Mouse (Mus musculus): Measurements from ENCODE around the gene Nxpe5. TPM values are rescaled to one million over a fixed set of nuclear protein-coding genes. Genes with fewer than 3 reads are reported as not detected.
A peak's percentile ranks its signal among the peaks of the same experiment; 100 is the strongest.

The Nxpe5 gene
- total RNA-seq, 1 experiment, result 0.09 TPM

- no peak overlapping the region for H3K4me3 ChIP-seq (ENCODE audit: insufficient read depth in 1 of 2, low read depth in 1 of 2, low read length in 2 of 2, poor library complexity in 1 of 2, severe bottlenecking in 1 of 2)
- in situ Hi-C loops (cut with MboI; ENCODE audit: low sequenced_read_pairs in 2 of 2, unreplicated experiment in 2 of 2), result no loop called here
- TF ChIP-seq CHD2 (IDR thresholded peaks at IDR 0.05; ENCODE audit: low read depth, low read length) (no peak), MAFK (IDR thresholded peaks at IDR 0.05; ENCODE audit: insufficient read depth, low read depth, low read length) (no peak), HCFC1 (IDR thresholded peaks at IDR 0.05; ENCODE audit: borderline replicate concordance, insufficient read depth, low read length) (no peak), ZC3H11A (IDR thresholded peaks at IDR 0.05; ENCODE audit: borderline replicate concordance, low read depth, low read length) (no peak), ZNF384 (IDR thresholded peaks at IDR 0.05; ENCODE audit: low read depth, low read length) (no peak)
- no peak overlapping the region for H3K27ac ChIP-seq (ENCODE audit: insufficient read depth, low read depth, low read length, poor library complexity, severe bottlenecking)
- H3K4me1 ChIP-seq (ENCODE audit: control insufficient read depth in 2 of 2, insufficient read depth in 2 of 2, low read length in 2 of 2, poor library complexity in 1 of 2), result peaks cover 0 to 3% of the 10 kb centered on the region in 2 experiments; a peak in 1 of 4 replicates
- peaks cover 32% of the 10 kb centered on the region for H3K36me3 ChIP-seq (ENCODE audit: control insufficient read depth, insufficient read depth, low read length, poor library complexity, severe bottlenecking)
- H3K9ac ChIP-seq (ENCODE audit: insufficient read depth, low read depth, low read length, poor library complexity, severe bottlenecking), result no peak overlapping the region
- no peak for DNase-seq (ENCODE audit: low read depth, low spot score)
- H3K9me3 ChIP-seq (ENCODE audit: control insufficient read depth, insufficient read depth, low read depth, low read length), result no peaks in the 10 kb centered on the region
Observed at GRCm38 (mm10) chr5:138262001-138262400, 36.3 kb downstream of the Nxpe5 start.

GRCm38 (mm10) chr5:138262582-138263240, 37.0 kb downstream of the Nxpe5 start:
- Histone ChIP-seq H3K27ac (ENCODE audit: insufficient read depth, low read depth, low read length, poor library complexity, severe bottlenecking) (no peak overlapping the region), H3K36me3 (ENCODE audit: control insufficient read depth, insufficient read depth, low read length, poor library complexity, severe bottlenecking) (peaks cover 29% of the 10 kb centered on the region), H3K4me3 (ENCODE audit: insufficient read depth in 1 of 2, low read depth in 1 of 2, low read length in 2 of 2, poor library complexity in 1 of 2, severe bottlenecking in 1 of 2) (peak overlapping the region; percentile 96 to 97), H3K9ac (ENCODE audit: insufficient read depth, low read depth, low read length, poor library complexity, severe bottlenecking) (peak overlapping the region; percentile 83; the same call in 1 of the 2 replicates), H3K4me1 (ENCODE audit: control insufficient read depth in 2 of 2, insufficient read depth in 2 of 2, low read length in 2 of 2, poor library complexity in 1 of 2) (peaks cover 0 to 3% of the 10 kb centered on the region in 2 experiments; a peak in 1 of 4 replicates), H3K9me3 (ENCODE audit: control insufficient read depth, insufficient read depth, low read depth, low read length) (no peaks in the 10 kb centered on the region)
- DNase-seq (ENCODE audit: low read depth, low spot score), result no peak
- in situ Hi-C loops (cut with MboI; ENCODE audit: low sequenced_read_pairs in 2 of 2, unreplicated experiment in 2 of 2), result no loop called here
- TF ChIP-seq CHD2 (IDR thresholded peaks at IDR 0.05; ENCODE audit: low read depth, low read length) (no peak), HCFC1 (IDR thresholded peaks at IDR 0.05; ENCODE audit: borderline replicate concordance, insufficient read depth, low read length) (no peak), MAFK (IDR thresholded peaks at IDR 0.05; ENCODE audit: insufficient read depth, low read depth, low read length) (no peak), ZNF384 (IDR thresholded peaks at IDR 0.05; ENCODE audit: low read depth, low read length) (no peak), ZC3H11A (IDR thresholded peaks at IDR 0.05; ENCODE audit: borderline replicate concordance, low read depth, low read length) (no peak)

DNA sequence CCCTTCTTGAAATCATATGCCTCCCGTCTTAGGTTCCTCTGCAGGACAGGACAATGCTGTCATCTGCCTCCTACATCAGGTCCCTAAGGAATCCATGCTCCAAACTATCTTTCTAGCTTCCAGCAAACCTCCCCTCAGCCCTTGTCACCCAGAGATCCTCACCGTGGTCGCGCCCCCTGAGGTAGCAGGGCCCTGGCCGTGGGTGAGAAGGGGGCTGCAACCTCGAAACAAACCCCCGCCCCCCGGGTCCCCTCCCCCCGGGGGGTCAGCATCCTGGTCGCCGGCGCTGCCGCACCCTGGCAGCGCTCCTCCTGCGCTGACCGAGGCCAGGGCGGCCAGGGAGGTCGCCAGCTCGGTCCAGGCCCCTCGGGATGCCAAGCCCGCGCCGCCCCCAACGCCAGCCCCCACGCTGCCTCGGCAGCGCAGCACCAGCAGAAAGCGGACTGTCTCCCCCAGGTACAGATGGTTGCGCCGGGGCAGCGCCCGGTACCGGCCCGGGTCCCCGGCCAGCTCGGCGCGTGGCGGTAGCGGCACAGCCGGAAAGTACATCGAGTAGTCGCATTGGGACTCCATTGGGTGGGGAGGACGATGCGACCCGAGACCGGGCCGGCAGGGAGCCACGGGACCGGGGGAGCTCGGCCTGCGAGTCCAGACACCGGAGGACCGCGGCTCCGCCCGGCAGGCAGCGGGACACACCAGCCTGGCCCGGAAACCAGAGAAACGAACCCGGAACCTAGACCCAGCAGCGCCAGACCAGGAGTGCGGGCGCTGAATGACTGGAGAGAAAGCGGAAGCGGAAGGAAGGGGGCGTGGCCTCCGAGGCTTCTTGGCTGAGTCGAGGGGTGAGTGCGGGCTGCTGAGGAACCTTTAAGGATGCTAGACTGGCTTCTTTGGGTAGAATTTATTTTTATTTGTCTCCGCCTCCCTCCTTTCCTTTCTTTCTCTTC, 37.8 kb downstream of the Nxpe5 start, which contains the start of gene BC037034:
BC037034 (minus strand) TSS at position 774 of the 947 bp plus-strand sequence.
- no peak for TF ChIP-seq MAFK (IDR thresholded peaks at IDR 0.05; ENCODE audit: insufficient read depth, low read depth, low read length)
- no peak for TF ChIP-seq ZC3H11A (IDR thresholded peaks at IDR 0.05; ENCODE audit: borderline replicate concordance, low read depth, low read length)
- TF ChIP-seq HCFC1 (IDR thresholded peaks at IDR 0.05; ENCODE audit: borderline replicate concordance, insufficient read depth, low read length), result 0 out of 2 replicates have a peak, but pooled peaks have one; percentile 54
- TF ChIP-seq CHD2 (IDR thresholded peaks at IDR 0.05; ENCODE audit: low read depth, low read length), result no peak
- peak; percentile 87 for DNase-seq (ENCODE audit: low read depth, low spot score)
- peak within 1 kb of the TSS; percentile 96 to 97 for H3K4me3 ChIP-seq (ENCODE audit: insufficient read depth in 1 of 2, low read depth in 1 of 2, low read length in 2 of 2, poor library complexity in 1 of 2, severe bottlenecking in 1 of 2)
- peak within 1 kb of the TSS; percentile 83 for H3K9ac ChIP-seq (ENCODE audit: insufficient read depth, low read depth, low read length, poor library complexity, severe bottlenecking)
- in situ Hi-C loops (cut with MboI; ENCODE audit: low sequenced_read_pairs in 2 of 2, unreplicated experiment in 2 of 2), result no loop called here
- H3K4me1 ChIP-seq (ENCODE audit: control insufficient read depth in 2 of 2, insufficient read depth in 2 of 2, low read length in 2 of 2, poor library complexity in 1 of 2), result peaks cover 0 to 3% of the 10 kb centered on the region in 2 experiments; a peak in 1 of 4 replicates
- H3K36me3 ChIP-seq (ENCODE audit: control insufficient read depth, insufficient read depth, low read length, poor library complexity, severe bottlenecking), result peaks cover 27% of the 10 kb centered on the region
- no peaks in the 10 kb centered on the region for H3K9me3 ChIP-seq (ENCODE audit: control insufficient read depth, insufficient read depth, low read depth, low read length)
- H3K27ac ChIP-seq (ENCODE audit: insufficient read depth, low read depth, low read length, poor library complexity, severe bottlenecking), result no peak within 1 kb of the TSS

DNA sequence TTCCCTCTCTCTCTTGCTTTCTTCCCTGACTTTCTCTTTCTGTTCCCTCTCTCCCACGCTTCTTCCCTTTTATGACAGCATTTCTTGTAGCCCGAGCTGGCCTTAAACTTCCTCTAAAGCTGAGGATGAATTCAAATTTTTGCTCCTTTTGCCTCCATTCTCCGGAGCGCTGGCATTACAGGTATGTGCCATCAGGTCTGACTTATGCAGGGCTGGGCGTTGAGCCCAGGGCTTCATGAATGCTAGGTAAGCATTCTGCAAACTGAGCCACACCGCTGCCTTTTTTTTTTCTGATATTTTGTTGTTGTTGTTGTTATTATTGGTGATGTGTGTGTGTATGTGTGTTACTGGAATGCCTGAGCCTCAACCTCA, 38.5 kb downstream of the Nxpe5 start:
- H3K36me3 ChIP-seq (ENCODE audit: control insufficient read depth, insufficient read depth, low read length, poor library complexity, severe bottlenecking), result peaks cover 23% of the 10 kb centered on the region
- H3K4me1 ChIP-seq (ENCODE audit: control insufficient read depth in 2 of 2, insufficient read depth in 2 of 2, low read length in 2 of 2, poor library complexity in 1 of 2), result peaks cover 0 to 3% of the 10 kb centered on the region in 2 experiments; a peak in 1 of 4 replicates
- H3K9ac ChIP-seq (ENCODE audit: insufficient read depth, low read depth, low read length, poor library complexity, severe bottlenecking), result peak overlapping the region; percentile 83; the same call in 1 of the 2 replicates
- no peak for DNase-seq (ENCODE audit: low read depth, low spot score)
- in situ Hi-C loops (cut with MboI; ENCODE audit: low sequenced_read_pairs in 2 of 2, unreplicated experiment in 2 of 2), result no loop called here
- TF ChIP-seq ZNF384 (IDR thresholded peaks at IDR 0.05; ENCODE audit: low read depth, low read length) (no peak), HCFC1 (IDR thresholded peaks at IDR 0.05; ENCODE audit: borderline replicate concordance, insufficient read depth, low read length) (no peak), ZC3H11A (IDR thresholded peaks at IDR 0.05; ENCODE audit: borderline replicate concordance, low read depth, low read length) (no peak), MAFK (IDR thresholded peaks at IDR 0.05; ENCODE audit: insufficient read depth, low read depth, low read length) (no peak), CHD2 (IDR thresholded peaks at IDR 0.05; ENCODE audit: low read depth, low read length) (no peak)
- H3K4me3 ChIP-seq (ENCODE audit: insufficient read depth in 1 of 2, low read depth in 1 of 2, low read length in 2 of 2, poor library complexity in 1 of 2, severe bottlenecking in 1 of 2), result peak overlapping the region; percentile 96 to 97
- no peak overlapping the region for H3K27ac ChIP-seq (ENCODE audit: insufficient read depth, low read depth, low read length, poor library complexity, severe bottlenecking)
- H3K9me3 ChIP-seq (ENCODE audit: control insufficient read depth, insufficient read depth, low read depth, low read length), result no peaks in the 10 kb centered on the region

Measured in ES-E14 (cell line).